Mouse (Mus musculus) intestine, embryonic 14.5 days (tissue): Measurements from ENCODE around the gene Mymk. TPM values are rescaled to one million over a fixed set of nuclear protein-coding genes. Genes with fewer than 3 reads are reported as not detected.

Source experiments
- ATAC-seq: fragments of 200-750 bp; cut with Nextera tagmentation; replicated peaks from 2 replicates; pipeline ENCODE4 v1.8.0; 2017; ENCODE audit warnings: low read depth, moderate number of reproducible peaks, moderate TSS enrichment, moderate library complexity; ENCODE audit not compliant: low FRiP score, low TSS enrichment
- DNase-seq: peaks from one replicate; pipeline ENCODE4 v3.0.0-alpha.2; 2018; ENCODE audit warnings: low spot score
- H3K27ac ChIP-seq: fragments of 300-500 bp; sonication (generic); 2 replicates; pipeline ENCODE4 v1.5.1; 2014; ENCODE audit warnings: low read depth, mild to moderate bottlenecking, control low read depth
- H3K27me3 ChIP-seq: fragments of 300-500 bp; sonication (generic); replicated peaks from 2 replicates; pipeline ENCODE4 v1.6.1; 2014; ENCODE audit warnings: low read length, control low read depth; ENCODE audit not compliant: control insufficient read depth, insufficient read depth
- H3K36me3 ChIP-seq: fragments of 300-500 bp; sonication (generic); 2 replicates; pipeline ENCODE4 v1.6.1; 2014; ENCODE audit warnings: low read length, control low read depth; ENCODE audit not compliant: control insufficient read depth, insufficient read depth
- H3K4me1 ChIP-seq: fragments of 300-500 bp; sonication (generic); replicated peaks from 2 replicates; pipeline ENCODE4 v1.6.1; 2014; ENCODE audit warnings: low read length, control low read depth, mixed read lengths; ENCODE audit not compliant: control insufficient read depth, insufficient read depth
- H3K4me2 ChIP-seq: fragments of 300-500 bp; sonication (generic); 2 replicates; pipeline ENCODE4 v1.6.1; 2014; ENCODE audit warnings: low read length
- H3K4me3 ChIP-seq: fragments of 300-500 bp; sonication (generic); 2 replicates; pipeline ENCODE4 v1.5.1; 2014; ENCODE audit warnings: low read depth, low read length, control low read depth, mixed read lengths
- H3K9ac ChIP-seq: fragments of 300-500 bp; sonication (generic); 2 replicates; pipeline ENCODE4 v1.6.1; 2014; ENCODE audit warnings: mild to moderate bottlenecking, low read length
- H3K9me3 ChIP-seq: fragments of 300-500 bp; sonication (generic); 2 replicates; pipeline ENCODE4 v1.6.1; 2016; ENCODE audit warnings: low read length, control low read depth; ENCODE audit not compliant: control insufficient read depth
- WGBS: fragments of 180-500 bp; shearing (Covaris S2); extraction: QIAGEN DNeasy Blood & Tissue Kit; methylation state at CpG from one replicate; pipeline ENCODE4 v1.1.7; 2014; 5-methylcytosine and 5-hydroxymethylcytosine counted together
- polyA plus RNA-seq: library from polyadenylated mRNA; unstranded; fragments of >200 nt; fragmentation: Nextera tagmentation; extraction: Ambion mirVana; gene quantifications from 2 replicates; pipeline ENCODE4 v1.2.1, GENCODE M21; 2014

Mymk gene
- polyA plus RNA-seq, 1 experiment from 2014 or later, result not detected

GRCm38 (mm10) chr2:27103554-27103953, 31.6 kb upstream of the Mymk start:
- no peak overlapping the region for H3K9ac ChIP-seq
- 69% methylated on average over 7 of the region's 7 CpGs for WGBS
- no peak overlapping the region for H3K4me3 ChIP-seq
- DNase-seq, result no peak
- H3K4me1 ChIP-seq, result peaks cover under 1% of the 10 kb centered on the region; the same call in 1 of the 2 replicates
- no peak for ATAC-seq
- no peaks in the 10 kb centered on the region for H3K27me3 ChIP-seq
- no peaks in the 10 kb centered on the region for H3K36me3 ChIP-seq
- H3K4me2 ChIP-seq, result no peak overlapping the region
- H3K9me3 ChIP-seq, result no peaks in the 10 kb centered on the region
- no peak overlapping the region for H3K27ac ChIP-seq

GRCm38 (mm10) chr2:27097776-27098175, 25.8 kb upstream of the Mymk start:
- H3K27ac ChIP-seq, result peak overlapping the region; percentile 67
- H3K4me1 ChIP-seq, result peaks cover 26% of the 10 kb centered on the region
- H3K36me3 ChIP-seq, result no peaks in the 10 kb centered on the region
- under 1% methylated on average over 6 of the region's 6 CpGs for WGBS
- H3K4me2 ChIP-seq, result no peak overlapping the region
- H3K4me3 ChIP-seq, result no peak overlapping the region
- no peak overlapping the region for H3K9ac ChIP-seq
- ATAC-seq (peak; percentile 80), DNase-seq (peak; percentile 70)
- no peaks in the 10 kb centered on the region for H3K9me3 ChIP-seq
- no peaks in the 10 kb centered on the region for H3K27me3 ChIP-seq

- Histone ChIP-seq H3K4me2 (no peak overlapping the region), H3K9me3 (no peaks in the 10 kb centered on the region), H3K4me3 (no peak overlapping the region), H3K36me3 (no peaks in the 10 kb centered on the region), H3K4me1 (peaks cover 26% of the 10 kb centered on the region), H3K27me3 (no peaks in the 10 kb centered on the region), H3K27ac (peak overlapping the region; percentile 67), H3K9ac (no peak overlapping the region)
- WGBS, result 43% methylated on average over 6 of the region's 6 CpGs
- DNase-seq, result no peak
- ATAC-seq, result peak; percentile 19; the same call in 1 of the 2 replicates
Measured at GRCm38 (mm10) chr2:27097241-27097656, 25.3 kb upstream of the Mymk start.

- DNase-seq (no peak), ATAC-seq (no peak)
- 33% methylated on average over 13 of the region's 13 CpGs for WGBS
- Histone ChIP-seq H3K36me3 (no peaks in the 10 kb centered on the region), H3K27me3 (no peaks in the 10 kb centered on the region), H3K9me3 (no peaks in the 10 kb centered on the region), H3K4me3 (no peak overlapping the region), H3K4me1 (peaks cover 26% of the 10 kb centered on the region), H3K4me2 (no peak overlapping the region), H3K27ac (peak overlapping the region; percentile 67; the same call in 1 of the 2 replicates), H3K9ac (no peak overlapping the region)
Measured at GRCm38 (mm10) chr2:27096341-27096981, 24.5 kb upstream of the Mymk start.

- ATAC-seq (no peak), DNase-seq (no peak)
- H3K27ac ChIP-seq, result no peak overlapping the region
- no peak overlapping the region for H3K4me2 ChIP-seq
- H3K9ac ChIP-seq, result no peak overlapping the region
- peaks cover 26% of the 10 kb centered on the region for H3K4me1 ChIP-seq
- no peaks in the 10 kb centered on the region for H3K9me3 ChIP-seq
- H3K27me3 ChIP-seq, result no peaks in the 10 kb centered on the region
- no peak overlapping the region for H3K4me3 ChIP-seq
- 95% methylated on average over 7 of the region's 7 CpGs for WGBS
- no peaks in the 10 kb centered on the region for H3K36me3 ChIP-seq
Measured at GRCm38 (mm10) chr2:27095178-27095577, 23.2 kb upstream of the Mymk start.

- H3K4me3 ChIP-seq, result no peak overlapping the region
- ATAC-seq (no peak), DNase-seq (no peak)
- no peaks in the 10 kb centered on the region for H3K9me3 ChIP-seq
- no peaks in the 10 kb centered on the region for H3K36me3 ChIP-seq
- no peaks in the 10 kb centered on the region for H3K27me3 ChIP-seq
- 94% methylated on average over 1 of the region's 1 CpGs for WGBS
- no peak overlapping the region for H3K27ac ChIP-seq
- no peak overlapping the region for H3K4me2 ChIP-seq
- H3K4me1 ChIP-seq, result peaks cover 23% of the 10 kb centered on the region
- H3K9ac ChIP-seq, result no peak overlapping the region
Measured at GRCm38 (mm10) chr2:27089238-27089637, 17.3 kb upstream of the Mymk start.

GRCm38 (mm10) chr2:27088700-27089099, 16.7 kb upstream of the Mymk start:
- no peak overlapping the region for H3K4me3 ChIP-seq
- H3K36me3 ChIP-seq, result no peaks in the 10 kb centered on the region
- H3K27ac ChIP-seq, result peak overlapping the region; percentile 36; the same call in 1 of the 2 replicates
- no peak for DNase-seq
- no peak overlapping the region for H3K4me2 ChIP-seq
- H3K9me3 ChIP-seq, result no peaks in the 10 kb centered on the region
- no peak overlapping the region for H3K9ac ChIP-seq
- WGBS, result 69% methylated on average over 5 of the region's 5 CpGs
- H3K4me1 ChIP-seq, result peaks cover 27% of the 10 kb centered on the region
- no peaks in the 10 kb centered on the region for H3K27me3 ChIP-seq
- ATAC-seq, result no peak

- Histone ChIP-seq H3K9me3 (no peaks in the 10 kb centered on the region), H3K36me3 (no peaks in the 10 kb centered on the region), H3K4me1 (peaks cover 29% of the 10 kb centered on the region), H3K4me2 (no peak overlapping the region), H3K9ac (no peak overlapping the region), H3K27me3 (no peaks in the 10 kb centered on the region), H3K4me3 (no peak overlapping the region), H3K27ac (peak overlapping the region; percentile 36; the same call in 1 of the 2 replicates)
- no peak for ATAC-seq
- 14% methylated on average over 18 of the region's 18 CpGs for WGBS
- no peak for DNase-seq
Measured at GRCm38 (mm10) chr2:27088071-27088644, 16.2 kb upstream of the Mymk start.

GRCm38 (mm10) chr2:27087581-27087980, 15.6 kb upstream of the Mymk start:
- Histone ChIP-seq H3K9me3 (no peaks in the 10 kb centered on the region), H3K27ac (peak overlapping the region; percentile 36; the same call in 1 of the 2 replicates), H3K9ac (no peak overlapping the region), H3K36me3 (no peaks in the 10 kb centered on the region), H3K4me2 (no peak overlapping the region), H3K27me3 (no peaks in the 10 kb centered on the region), H3K4me3 (no peak overlapping the region), H3K4me1 (peaks cover 29% of the 10 kb centered on the region)
- no peak for DNase-seq
- WGBS, result 82% methylated on average over 5 of the region's 5 CpGs
- ATAC-seq, result no peak
